Mouse (Mus musculus) C2C12 (cell line): ENCODE data around the gene Prrt4. TPM values are rescaled to one million over a fixed set of nuclear protein-coding genes. Genes with fewer than 3 reads are reported as not detected.

Source experiments
- H3K27me3 ChIP-seq: one replicate; pipeline ENCODE4 v1.6.1; 2011; ENCODE audit not compliant: control insufficient read depth, insufficient read depth, insufficient read length
- H3K36me3 ChIP-seq: one replicate; pipeline ENCODE4 v1.6.1; 2011; ENCODE audit not compliant: control insufficient read depth, insufficient read depth
- H3K4me3 ChIP-seq: one replicate; pipeline ENCODE4 v1.5.1; 2011; ENCODE audit warnings: mild to moderate bottlenecking, control low read depth; ENCODE audit not compliant: poor library complexity, insufficient read depth, severe bottlenecking
- H3K79me2 ChIP-seq: one replicate; pipeline ENCODE4 v1.6.1; 2011; ENCODE audit not compliant: control insufficient read depth, insufficient read depth
- H3K79me3 ChIP-seq: one replicate; pipeline ENCODE4 v1.6.1; 2011; ENCODE audit warnings: low read depth, control low read depth
- H3ac ChIP-seq: one replicate; pipeline ENCODE3; 2011; ENCODE audit warnings: low read depth; ENCODE audit not compliant: control insufficient read depth, insufficient read length
- CEBPB ChIP-seq: IDR thresholded peaks from one replicate; pipeline ENCODE4 v1.6.1; 2011; ENCODE audit warnings: low read depth, mild to moderate bottlenecking, control low read depth, moderate library complexity
- CTCF ChIP-seq: IDR thresholded peaks from one replicate; pipeline ENCODE4 v1.5.1; 2011; ENCODE audit not compliant: control insufficient read depth, insufficient read depth, insufficient read length
- FOSL1 ChIP-seq: IDR thresholded peaks from one replicate; pipeline ENCODE4 v1.8.0; 2011; ENCODE audit warnings: mild to moderate bottlenecking, low read length; ENCODE audit not compliant: poor library complexity, insufficient read depth, severe bottlenecking
- MAX ChIP-seq: IDR thresholded peaks from one replicate; pipeline ENCODE4 v1.6.1; 2011; ENCODE audit warnings: mild to moderate bottlenecking, control low read depth
- MYOD1 ChIP-seq: IDR thresholded peaks from one replicate; pipeline ENCODE4 v1.6.1; 2011; ENCODE audit warnings: low read depth; ENCODE audit not compliant: control insufficient read depth, insufficient read length
- MYOG ChIP-seq: IDR thresholded peaks from one replicate; pipeline ENCODE4 v1.6.1; 2011; ENCODE audit not compliant: control insufficient read depth, insufficient read length; ENCODE audit errors: extremely low read depth
- USF1 ChIP-seq: IDR thresholded peaks from one replicate; pipeline ENCODE4 v1.6.1; 2011; ENCODE audit warnings: low read depth, mild to moderate bottlenecking, control low read depth, moderate library complexity
- polyA plus RNA-seq: library from polyadenylated mRNA; unstranded; fragments of >200 nt; fragmentation: generic; extraction: Trizol; gene quantifications from one replicate; pipeline ENCODE4 v1.2.1, GENCODE M21; 2012; ENCODE audit warnings: missing spikeins

Prrt4 gene
- polyA plus RNA-seq, 1 experiment, result 0.09 TPM

DNA sequence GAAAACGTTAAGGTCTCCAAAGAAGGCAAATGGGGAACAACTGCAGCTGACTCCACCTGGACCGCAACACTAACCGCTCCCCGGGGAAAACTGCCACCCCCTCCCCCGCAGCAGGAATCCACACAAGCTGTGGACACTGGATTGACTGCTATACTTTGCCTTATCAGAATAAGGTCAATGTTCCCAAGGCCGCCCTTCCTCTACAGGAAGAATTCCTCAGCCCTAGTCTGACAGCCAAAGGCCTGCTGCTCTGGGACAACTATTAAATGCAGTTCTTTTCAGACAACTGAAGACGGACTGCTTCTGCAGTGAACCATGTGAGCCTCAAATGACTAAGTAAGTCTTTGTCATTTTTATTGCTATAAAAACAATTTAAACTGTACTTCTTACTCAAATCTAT is 32.7 kb downstream of the Prrt4 start:
- Histone ChIP-seq H3K79me2 (no peaks in the 10 kb centered on the region), H3K27me3 (no peaks in the 10 kb centered on the region), H3K79me3 (no peaks in the 10 kb centered on the region), H3ac (no peak overlapping the region), H3K4me3 (no peak overlapping the region), H3K36me3 (peaks cover 54% of the 10 kb centered on the region)
- no peak for TF ChIP-seq USF1
- no peak for TF ChIP-seq CEBPB
- no peak for TF ChIP-seq MAX
- TF ChIP-seq CTCF, result no peak
- TF ChIP-seq MYOG, result no peak
- TF ChIP-seq FOSL1, result no peak
- no peak for TF ChIP-seq MYOD1

DNA sequence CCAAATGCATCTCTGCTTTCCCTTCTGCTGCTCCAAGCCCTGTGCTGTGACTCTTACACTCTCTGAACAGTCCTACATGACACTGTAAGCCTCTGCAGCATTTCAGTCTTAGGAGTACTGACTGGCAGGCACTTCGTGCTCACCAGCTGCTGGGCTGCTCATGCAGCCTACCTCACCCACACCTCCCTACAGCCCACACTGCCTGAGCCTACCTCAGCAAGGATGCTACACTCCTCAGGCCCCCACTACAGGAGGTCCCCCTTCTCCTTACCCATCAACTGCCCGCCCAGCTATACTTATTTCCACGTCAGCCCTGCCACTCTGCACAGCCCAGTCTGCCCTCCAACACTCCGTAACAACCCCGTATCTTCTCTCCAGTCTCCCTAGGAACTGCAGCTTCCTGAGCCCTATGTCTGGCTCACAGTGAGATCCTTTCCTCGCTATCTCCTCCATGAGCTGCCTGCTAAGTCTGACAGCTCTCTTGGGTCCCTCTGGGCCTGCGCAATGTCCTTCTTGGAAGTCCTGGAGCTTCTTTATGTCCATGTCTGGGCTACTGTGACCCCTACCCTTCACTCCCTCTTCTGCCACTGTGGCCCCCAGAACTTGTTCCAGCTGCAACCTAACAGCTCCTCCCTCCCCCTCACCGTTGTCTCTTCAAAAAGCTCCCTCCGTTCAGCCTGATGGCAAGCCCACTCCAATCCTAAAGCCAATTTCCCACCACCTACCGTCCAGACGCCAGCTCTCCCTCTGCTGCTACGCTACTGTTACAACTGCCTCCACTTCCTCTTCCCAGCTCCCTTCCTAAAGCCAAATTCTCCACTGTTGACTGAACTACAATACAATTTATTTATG is 33.7 kb downstream of the Prrt4 start:
- H3K79me2 ChIP-seq, result no peaks in the 10 kb centered on the region
- TF ChIP-seq MYOG (no peak), MYOD1 (no peak), MAX (no peak)
- peaks cover 54% of the 10 kb centered on the region for H3K36me3 ChIP-seq

DNA sequence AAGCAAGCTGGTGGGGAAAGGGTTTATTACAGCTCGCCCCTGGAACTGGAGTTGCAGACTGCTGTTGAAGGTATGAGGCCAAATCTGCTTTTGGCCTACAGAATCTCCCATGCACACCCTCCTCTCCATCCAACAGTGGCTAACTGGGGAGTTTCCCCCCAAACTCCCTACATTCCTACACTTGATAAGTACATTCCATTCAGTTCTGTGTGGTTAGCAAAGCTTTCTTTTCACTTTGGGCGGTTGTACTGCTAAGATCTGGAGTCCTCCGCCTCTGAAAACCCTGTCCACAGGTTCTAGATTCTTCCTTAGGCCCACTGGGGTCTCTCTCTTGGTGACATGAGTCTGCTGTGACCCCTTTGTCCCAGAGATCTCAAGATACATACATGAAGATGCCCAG is 34.4 kb downstream of the Prrt4 start:
- Histone ChIP-seq H3K27me3 (no peaks in the 10 kb centered on the region), H3ac (no peak overlapping the region), H3K4me3 (no peak overlapping the region), H3K79me2 (no peaks in the 10 kb centered on the region), H3K79me3 (no peaks in the 10 kb centered on the region), H3K36me3 (peaks cover 58% of the 10 kb centered on the region)
- TF ChIP-seq USF1 (no peak), MYOG (no peak), FOSL1 (no peak), MYOD1 (no peak), CEBPB (no peak), MAX (no peak), CTCF (no peak)

More for the DNA sequence above, 33.7 kb downstream of the Prrt4 start:
- Histone ChIP-seq H3ac (no peak overlapping the region), H3K4me3 (no peak overlapping the region), H3K27me3 (no peaks in the 10 kb centered on the region), H3K79me3 (no peaks in the 10 kb centered on the region)

- peaks cover 55% of the 10 kb centered on the region for H3K36me3 ChIP-seq
- no peak overlapping the region for H3K4me3 ChIP-seq
- no peaks in the 10 kb centered on the region for H3K79me3 ChIP-seq
- H3K79me2 ChIP-seq, result no peaks in the 10 kb centered on the region
- H3ac ChIP-seq, result no peak overlapping the region
- H3K27me3 ChIP-seq, result no peaks in the 10 kb centered on the region
- peak; percentile 13 for TF ChIP-seq CTCF
- no peak for TF ChIP-seq FOSL1
- no peak for TF ChIP-seq MYOD1
These were observed 35.8 kb downstream of the Prrt4 start for GRCm38 (mm10) chr6:29143608-29144007.

- Histone ChIP-seq H3K79me3 (no peaks in the 10 kb centered on the region), H3K79me2 (no peaks in the 10 kb centered on the region), H3ac (no peak overlapping the region), H3K36me3 (peaks cover 56% of the 10 kb centered on the region), H3K4me3 (no peak overlapping the region), H3K27me3 (no peaks in the 10 kb centered on the region)
- TF ChIP-seq CEBPB (no peak), MYOD1 (no peak), USF1 (no peak), CTCF (no peak), MAX (no peak), MYOG (no peak), FOSL1 (no peak)
These were observed 41.9 kb downstream of the Prrt4 start for GRCm38 (mm10) chr6:29137441-29137840.

DNA sequence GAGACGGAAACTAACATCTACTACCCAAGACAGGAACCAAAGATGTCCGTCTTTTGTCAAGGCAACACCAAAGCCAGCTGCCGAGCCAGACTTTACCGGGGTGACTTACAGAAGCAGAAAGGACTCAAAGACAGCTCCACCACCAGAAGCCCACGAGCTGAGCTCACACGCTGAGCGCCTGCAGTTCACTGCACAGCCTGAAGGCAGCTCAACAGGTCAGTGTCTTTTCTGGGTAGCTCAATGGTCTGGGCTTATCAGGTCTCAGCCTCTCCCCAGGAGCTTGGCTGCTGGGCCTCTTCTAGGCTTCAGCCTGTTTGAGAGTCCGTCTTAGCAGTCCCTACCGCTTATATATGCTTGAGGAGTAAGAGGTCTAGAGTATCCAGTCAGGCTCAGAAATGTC is 46.3 kb downstream of the Prrt4 start:
- H3K4me3 ChIP-seq, result no peak overlapping the region
- peaks cover 36% of the 10 kb centered on the region for H3K36me3 ChIP-seq
- no peak for TF ChIP-seq MYOD1
- no peak for TF ChIP-seq CTCF
- no peak for TF ChIP-seq MAX
- no peak for TF ChIP-seq USF1
- TF ChIP-seq MYOG, result no peak
- no peak for TF ChIP-seq FOSL1
- no peak for TF ChIP-seq CEBPB
- no peaks in the 10 kb centered on the region for H3K79me3 ChIP-seq
- H3K27me3 ChIP-seq, result no peaks in the 10 kb centered on the region
- H3K79me2 ChIP-seq, result no peaks in the 10 kb centered on the region
- H3ac ChIP-seq, result no peak overlapping the region
